Mouse (Mus musculus) ovary, postnatal 14 days (tissue): Measurements from ENCODE around the gene Rab11a.
A peak's percentile ranks its signal among the peaks of the same experiment; 100 is the strongest.

Experiments used
- DNase-seq: peaks from one replicate; pipeline ENCODE4 v3.0.0; 2022; ENCODE audit warnings: low spot score

Gene Rab11a

DNA sequence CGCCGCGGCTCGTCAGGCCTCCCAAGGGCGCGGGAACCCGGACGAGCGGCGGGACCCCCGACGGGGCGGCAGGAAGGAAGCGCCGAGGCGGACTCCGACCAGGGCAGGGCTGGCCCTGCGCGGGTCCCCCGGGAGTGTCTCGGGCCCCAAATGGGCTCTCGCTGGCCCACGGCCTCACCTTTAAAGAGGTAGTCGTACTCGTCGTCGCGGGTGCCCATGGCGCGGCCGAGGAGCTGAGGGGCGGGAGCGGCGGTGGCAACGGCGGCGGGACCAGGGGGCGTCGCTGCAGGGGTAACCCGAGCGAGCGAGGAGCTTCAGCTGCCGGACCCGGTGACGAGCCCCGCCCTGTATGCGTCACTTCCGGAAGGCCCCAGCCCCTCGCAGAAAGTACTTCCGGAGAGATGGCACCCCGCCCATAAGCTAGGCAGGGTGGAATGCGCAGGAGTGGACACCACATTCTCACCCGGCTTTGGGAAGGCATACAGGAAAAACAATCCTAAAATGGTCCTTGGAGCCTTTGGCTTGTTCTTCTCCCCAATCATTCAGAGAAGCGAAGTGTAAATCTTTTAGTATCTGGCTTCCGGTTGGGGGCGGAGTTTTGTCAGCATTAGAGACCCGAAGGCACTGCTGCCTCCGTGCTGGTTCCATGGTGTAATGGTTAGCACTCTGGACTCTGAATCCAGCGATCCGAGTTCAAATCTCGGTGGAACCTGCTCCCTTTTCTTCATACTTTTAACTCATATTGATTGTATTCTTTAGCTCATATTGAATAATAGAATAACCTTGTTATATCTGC, at the start of gene Rab11a:
Gene Rab11a (minus strand): TSS at position 353 of the 796 bp plus-strand sequence.
- DNase-seq = peak; percentile 95

DNA sequence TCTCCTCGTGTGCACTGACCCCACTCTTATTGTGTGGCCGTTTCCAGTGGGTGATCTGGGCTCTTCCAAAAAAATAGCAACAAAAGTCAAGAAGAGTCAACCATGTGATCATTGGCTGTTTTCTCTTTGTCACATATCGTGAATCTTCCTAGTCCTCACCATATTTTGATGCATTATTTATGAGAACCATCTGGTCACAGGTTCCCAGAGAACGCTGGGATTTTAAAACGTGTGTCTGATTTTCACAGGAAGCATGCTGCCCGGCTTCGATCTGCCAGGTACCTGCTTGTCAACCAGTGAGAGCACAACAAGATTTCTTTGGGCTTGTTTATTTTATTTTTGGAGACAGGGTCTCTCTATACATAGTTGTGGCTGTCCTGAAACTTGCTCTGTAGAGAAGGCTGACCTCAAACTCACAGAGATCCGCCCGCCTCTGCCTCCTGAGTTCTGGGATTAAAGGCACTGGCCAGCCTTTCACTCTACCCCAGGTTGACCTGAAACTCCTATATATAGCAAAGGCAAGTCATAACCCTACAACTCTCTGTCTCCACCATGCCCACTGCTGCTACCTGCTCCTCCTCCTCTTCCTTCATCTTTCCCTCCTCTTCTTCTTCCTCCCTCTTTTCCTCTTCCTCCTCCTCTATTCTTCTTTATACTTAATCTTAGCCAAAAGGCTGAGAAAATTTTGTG, 48.8 kb upstream of the Rab11a start:
- no peak for DNase-seq

DNA sequence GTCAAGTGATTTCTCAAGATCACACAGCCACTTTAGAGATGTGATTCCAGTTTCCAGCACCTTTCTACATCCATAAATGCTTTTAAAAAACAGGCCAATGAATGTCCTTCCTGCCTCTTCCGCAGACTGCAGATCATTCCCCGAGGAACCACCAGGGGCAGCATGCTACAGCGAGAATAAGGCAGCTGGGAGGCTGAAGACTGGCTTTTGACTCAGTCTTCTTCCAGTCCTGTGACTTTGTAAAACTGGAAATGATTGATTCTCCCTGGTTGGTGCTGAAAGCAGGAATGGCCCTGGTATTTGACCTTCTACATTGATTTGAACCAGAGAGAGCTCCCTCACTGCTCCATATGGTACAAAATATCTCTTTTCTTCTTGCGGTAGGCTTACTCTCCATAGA, 47.3 kb upstream of the Rab11a start:
- DNase-seq = peak; percentile 34

DNA sequence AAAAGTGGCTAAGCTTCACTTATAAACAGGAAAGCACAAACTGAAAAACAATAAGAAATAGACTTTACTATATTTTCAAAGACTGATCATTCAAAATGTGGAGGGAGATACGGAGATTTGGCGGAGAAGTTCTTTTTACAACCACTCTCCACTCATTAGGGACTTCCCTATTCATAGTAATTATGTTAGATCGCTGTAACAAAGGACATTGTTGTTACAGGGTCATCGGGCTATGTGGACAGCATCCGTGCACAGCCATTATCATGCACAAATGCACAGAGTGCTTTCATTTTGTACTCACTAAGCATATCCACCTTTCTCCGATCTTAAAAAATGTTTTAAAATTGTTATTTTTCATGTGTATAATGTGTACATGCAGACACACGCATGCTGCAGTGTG, 46.0 kb upstream of the Rab11a start:
- DNase-seq = no peak

DNA sequence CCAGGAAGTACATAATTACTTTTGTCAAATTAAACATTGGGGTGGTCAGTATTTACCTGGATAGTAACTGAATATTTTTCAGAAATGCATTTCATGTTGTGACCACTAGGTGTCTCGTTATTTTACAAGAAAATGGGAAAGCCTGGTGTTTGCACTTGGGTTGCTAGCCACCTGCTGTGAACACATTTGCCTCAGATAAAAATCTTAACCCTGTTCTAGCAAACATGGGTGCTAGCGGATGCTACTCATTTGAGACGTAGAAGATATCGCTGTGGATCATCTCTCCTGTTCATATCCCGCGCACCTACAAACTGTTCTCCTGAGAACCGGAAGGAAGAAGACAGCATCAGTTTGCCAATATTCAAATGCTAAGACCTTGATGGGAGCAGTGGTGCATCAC, 42.1 kb upstream of the Rab11a start:
- DNase-seq = no peak

DNA sequence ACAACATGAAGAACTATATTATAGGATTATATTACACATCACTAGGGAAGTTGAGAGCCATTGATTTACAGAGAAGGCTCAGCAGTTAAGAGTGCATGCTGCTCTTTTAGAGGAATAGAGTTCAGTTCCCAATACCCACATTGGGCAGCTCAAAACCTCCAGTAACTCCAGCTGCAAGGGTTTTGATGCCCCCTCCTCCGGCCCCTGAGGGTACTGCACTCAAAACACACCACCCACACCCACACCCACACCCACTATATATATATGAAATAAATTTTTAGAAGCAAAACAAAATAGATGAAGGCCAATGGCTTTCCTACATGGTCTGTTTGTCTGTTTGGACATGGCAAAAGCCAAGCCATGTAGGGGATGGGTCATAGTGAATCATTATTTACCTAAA, 40.6 kb upstream of the Rab11a start:
- DNase-seq = no peak

DNA sequence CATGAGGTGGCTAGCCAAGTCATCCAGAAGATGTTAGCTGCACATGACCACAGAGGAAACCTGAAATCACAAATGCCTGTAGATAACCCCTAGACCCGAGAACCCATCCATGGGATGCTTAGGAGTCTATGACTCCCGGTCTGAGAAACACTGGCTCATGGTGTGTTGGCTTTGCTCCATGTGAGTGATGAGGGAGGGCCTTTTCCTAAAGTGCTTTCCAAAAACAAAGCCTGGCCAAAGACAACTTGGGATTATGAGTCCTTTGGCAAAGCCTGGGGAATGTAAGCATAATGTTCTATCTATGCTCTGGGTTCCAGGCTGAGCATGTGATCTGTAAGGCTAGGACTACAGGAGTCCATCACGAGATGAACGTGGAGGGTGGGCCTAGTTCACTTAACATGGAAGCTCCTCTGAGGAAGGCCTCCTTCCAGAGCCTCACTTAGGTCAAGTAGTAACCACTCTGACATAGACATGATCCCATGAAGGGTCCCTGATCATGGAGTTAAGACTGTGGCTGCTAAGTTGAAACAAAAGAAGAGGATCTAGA, 40.0 kb upstream of the Rab11a start:
- DNase-seq = no peak

DNA sequence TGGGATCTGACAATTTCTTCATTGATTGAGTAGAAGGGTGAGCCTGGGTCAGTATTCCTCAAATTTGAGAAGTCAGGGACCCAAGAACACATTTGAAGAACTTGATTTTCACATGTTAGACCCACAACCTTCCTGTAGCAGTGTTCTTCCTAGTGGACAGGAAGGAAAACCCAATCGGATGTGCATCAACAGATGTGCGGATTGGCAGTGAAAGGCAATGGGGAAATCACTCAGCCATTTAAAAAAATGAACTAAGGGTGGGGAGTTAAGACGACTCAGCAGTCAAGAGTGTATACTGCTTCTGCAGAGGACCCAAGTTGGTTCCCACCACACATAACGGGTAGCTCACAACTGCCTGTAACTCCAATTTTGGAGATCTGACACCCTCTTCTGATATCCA, 37.9 kb upstream of the Rab11a start:
- no peak for DNase-seq

DNA sequence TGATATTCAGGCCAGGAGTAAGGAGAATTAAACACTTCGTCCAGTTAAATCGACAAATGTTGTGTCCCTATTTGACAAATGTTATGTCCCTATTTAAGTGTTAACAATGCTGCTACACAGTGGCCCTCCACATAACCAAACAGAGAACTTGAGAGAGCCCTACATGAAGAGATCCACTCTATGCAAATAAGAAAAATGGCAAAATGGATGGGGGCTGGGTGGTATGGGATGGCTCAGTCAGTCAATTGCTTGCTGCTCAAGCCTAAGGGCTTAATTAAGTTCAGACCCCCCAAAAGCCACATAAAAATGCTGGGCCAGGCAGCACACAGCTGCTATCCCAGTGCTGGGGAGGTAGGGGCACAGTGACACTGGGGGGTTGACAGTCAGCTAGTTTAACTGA, 37.3 kb upstream of the Rab11a start:
- no peak for DNase-seq

DNA sequence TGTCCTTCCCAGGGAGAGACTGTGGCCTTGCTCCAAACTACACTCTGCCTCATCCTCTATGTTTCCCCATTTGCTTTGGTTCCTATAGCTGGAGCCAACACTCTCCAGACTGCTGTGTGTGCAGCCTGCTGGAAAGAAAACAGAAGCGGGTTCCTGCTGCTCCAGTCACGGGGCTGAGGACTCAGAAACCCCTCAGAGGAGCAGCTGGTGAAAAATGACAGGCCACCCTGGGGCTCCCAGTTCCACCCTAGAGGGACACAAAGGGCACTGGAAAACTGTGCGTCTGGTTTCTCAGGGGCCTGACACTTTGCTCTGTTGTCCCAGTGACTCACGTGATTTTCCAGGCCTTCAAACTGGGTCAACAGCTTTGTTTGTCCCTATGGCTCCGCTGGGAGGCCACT, 36.9 kb upstream of the Rab11a start:
- no peak for DNase-seq

DNA sequence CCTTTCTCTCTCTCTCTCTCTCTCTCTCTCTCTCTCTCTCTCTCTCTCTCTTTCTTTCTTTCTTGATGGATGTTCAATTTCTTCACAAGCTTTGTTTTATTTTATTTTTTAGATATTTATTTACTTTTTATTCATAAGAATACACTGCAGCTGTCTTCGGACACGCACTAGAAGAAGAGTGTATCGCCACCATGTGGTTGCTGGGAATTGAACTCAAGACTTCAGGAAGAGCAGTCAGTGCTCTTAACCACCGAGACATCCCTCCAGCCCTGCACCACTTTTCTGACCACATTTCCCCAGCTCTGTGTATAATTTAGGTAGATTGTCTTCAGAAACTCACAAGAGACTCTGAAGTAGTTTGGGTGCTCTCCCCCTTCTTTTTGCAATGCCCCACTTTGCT, 36.4 kb upstream of the Rab11a start:
- no peak for DNase-seq

DNA sequence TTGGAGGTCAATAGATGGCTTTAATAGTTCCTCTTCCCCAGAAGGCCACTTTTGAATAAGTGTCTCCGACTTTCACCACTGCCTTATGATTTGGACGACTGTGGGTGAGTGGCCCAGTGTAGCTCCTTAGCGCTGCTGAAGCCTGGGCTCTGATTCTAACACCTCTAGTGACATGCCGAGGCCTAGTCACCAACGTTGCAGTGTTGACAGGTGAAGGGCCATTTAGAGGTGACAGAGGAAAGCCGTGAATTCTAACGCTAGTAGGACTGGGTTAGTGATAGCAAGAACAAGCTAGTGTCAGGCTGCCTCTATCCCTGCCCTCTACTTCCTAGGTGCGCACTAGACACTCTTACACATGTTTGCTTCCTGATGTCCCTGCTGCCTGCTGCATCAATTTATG, 35.7 kb upstream of the Rab11a start:
- DNase-seq = no peak

DNA sequence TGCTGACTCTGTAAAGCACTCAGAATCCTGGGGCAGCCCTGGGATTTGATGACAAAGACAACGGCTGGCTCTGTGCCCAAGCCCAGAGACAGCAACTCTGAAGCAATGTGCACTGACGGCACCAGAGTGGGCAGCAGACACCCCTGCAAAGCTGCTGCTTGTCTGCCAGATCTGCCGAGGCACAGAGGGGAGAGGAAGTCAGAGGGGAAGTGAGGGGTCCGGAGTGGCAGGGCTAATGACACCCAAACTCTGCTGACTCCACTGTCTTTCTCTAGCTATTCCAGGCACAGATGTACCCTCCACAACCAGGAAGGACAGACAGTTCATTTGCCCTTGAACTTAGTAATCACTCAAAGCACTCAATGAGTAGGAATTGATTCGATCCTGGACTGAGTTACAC, 33.7 kb upstream of the Rab11a start:
- no peak for DNase-seq

DNA sequence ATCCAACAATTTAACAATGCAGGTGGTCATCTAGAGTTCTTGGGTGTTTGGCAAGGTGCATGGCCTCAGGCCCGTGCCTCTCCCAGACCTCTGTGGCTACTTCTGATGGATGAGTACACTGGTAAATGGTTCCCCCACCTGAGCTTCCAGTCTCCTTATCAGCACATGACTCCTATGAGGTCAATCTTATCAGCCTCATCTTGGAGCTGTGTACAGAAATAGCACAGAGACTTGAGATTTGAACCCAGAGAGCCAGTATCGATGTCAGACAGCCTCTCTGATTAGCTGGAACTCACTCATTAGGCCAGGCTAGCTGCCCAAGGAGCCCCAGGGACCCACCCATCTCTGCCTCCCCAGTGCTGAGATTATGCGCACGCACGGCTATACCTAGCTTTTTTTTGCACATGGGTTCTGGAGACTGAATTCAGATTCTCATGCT, 32.9 kb upstream of the Rab11a start:
- no peak for DNase-seq

DNA sequence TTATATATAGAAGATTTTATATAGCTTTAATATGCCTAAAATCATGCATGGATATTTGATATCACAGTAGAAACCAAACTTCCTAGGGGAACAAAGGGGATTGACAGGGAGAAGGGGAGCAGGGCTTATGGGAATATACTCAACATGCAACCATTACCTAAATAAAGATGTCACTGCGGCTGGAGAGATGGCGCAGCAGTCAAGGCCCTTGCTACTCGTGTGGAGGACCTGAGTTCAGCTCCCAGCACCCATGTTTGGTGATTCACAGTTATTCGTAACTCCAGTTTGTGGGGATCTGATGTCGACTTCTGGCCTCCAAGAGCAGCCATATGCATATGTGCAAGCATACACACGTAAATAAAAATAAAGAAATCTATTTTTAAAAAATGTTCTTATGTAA, 32.4 kb upstream of the Rab11a start:
- no peak for DNase-seq

DNA sequence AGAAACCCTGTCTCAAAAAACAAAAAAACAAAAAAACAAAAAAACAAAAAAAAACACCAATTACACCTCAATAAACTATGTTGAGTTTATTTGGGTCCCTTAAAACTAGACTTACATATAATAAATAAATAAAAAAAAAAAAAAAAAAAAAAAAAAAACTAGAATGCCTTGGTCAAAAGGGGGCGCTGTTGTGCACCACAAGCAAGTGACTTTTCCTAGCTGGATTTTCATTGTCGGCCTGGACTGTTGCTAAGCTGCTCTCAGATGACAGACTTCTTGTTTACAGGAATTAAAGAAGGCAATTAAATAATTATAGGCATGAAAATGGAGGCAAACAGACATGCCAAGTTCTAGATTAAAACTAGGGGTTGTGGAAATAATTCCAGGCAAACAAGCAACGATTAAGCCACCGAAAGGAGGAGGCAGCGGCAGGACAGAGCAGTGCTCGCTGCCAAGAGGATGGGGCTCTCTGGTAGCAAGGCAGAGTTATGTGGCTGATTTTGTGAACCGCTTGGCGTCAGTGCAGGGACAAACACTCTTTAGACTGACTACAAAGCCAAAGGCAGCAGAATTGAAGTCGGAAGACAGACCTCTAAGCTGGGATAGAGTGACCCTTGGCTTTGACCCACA, 31.6 kb upstream of the Rab11a start:
- no peak for DNase-seq

DNA sequence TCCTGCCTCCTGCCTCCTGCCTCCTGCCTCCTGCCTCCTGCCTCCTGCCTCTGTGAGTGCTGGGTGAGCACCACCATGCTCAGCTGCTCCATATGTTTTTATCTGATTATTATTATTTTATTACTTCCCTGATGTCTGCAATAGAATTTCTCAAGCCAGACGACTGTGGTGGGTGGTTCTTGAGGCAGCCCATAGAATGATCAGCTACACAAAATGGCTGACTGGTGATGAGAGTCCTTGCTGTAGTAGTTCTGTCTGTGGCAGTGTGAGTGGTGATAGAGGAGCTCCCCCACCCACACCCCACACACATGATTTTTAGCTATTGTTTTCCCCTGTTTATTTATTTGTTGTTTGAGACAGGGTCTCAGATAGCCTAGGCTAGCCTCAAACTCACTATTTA, 30.2 kb upstream of the Rab11a start:
- no peak for DNase-seq

DNA sequence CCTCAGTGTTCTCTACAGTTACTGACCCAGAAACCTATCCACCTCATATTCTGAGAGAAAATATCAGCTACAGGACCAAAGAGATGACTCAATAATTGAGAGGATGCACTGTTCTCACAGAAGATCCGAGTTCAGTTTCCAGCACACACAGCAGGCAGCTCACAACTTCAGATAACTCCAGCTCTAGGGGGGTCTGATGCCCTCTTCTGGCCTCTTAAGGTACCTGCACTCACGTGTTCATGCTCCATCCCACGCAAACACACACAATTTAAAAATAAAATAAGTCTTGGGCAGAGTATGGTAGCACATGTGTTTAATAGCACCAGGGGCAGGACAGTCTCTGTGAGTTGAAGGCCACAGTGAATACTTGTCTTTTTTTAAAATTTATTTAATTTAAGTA, 28.6 kb upstream of the Rab11a start:
- DNase-seq = no peak

DNA sequence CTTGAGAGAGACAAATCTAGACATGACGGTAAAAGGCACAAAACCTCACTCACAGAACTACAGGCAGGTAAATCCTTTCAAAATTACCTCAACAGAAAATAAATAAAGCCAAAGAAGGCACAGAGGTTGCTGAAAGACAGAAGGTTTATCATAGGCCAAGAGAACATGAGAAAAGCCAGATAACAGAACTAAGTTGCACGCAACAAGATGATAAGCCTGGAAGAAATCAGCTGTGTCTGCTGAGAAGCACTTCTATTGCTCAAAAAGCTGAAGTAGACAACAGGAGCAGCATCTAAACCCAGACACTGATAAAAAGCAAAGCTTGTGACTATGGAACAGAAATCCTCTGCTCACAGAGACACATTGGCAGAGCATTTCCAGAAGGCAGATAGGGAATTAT, 27.3 kb upstream of the Rab11a start:
- DNase-seq = no peak

DNA sequence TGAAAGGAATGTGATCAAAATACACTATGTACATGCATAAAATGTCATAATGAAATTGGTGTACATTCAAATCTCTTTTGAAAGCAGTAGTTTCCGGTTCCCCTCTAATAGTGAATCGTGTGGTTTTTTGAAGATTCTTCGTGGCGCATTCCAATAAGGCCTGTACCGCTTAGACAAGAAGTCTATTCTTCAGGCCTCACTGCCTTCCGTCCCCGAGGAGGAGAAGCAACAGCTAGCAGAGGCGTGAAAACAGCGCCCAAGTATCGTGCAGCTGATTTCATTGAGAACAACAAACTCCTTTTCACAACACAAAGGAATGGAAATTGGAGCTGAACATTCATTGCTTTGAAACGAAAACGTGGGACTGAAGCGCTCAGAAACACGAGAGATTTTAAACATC, 20.5 kb upstream of the Rab11a start:
- DNase-seq = no peak

DNA sequence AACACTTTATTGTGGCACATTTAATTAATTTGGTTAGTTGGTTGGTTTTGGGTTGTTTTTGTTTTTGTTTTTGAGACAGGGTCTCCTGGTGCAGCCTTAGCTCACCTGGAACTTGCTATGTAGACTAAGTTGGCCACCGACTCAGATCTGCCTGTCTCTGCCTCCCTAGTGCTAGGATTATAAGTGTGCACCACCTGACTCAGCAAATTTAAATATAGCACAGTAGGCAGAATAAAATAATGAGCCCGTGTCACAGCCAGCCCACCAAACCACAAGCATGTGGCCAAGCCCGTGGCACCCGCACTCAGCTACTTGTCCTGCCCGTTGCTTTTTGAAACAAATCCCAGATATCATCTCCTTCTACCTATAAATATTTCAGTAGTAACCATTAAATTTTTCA, 15.0 kb upstream of the Rab11a start:
- DNase-seq = no peak

DNA sequence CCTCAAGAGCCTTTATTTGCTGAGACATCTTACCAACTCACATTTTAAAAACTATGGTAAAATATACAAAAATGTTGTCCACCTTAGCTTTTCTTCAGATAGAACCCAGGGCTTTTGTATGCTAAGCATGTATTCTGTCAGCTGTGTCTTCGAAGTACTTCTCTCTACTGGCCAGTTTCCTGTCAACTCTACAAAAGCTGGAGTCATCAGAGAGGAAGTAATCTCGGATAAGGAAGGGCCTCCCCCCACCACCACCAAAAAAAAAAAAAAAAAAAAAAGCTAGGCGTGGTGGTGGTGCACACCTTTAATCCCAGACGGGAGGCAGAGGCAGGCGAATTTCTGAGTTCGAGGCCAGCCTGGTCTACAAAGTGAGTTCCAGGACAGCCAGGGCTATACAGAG, 11.8 kb upstream of the Rab11a start:
- no peak for DNase-seq

DNA sequence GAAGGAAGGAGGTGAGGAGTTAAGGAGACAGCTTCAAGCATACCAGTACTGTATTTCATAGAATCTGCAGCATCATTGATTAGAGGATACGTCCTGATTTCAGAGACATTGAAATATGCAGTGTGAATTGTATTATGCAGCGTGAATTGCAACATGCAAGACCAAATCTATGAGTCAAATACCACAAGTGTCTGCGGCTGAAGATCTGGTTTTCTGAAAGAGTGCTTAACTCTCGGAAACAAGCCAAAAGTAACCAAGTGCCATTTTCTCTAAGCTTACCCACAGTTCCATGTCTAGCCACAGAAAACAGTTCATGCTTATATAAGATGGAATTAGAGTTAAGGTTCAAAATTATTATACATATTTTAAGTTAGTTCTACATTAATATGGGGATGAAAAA, 10.2 kb upstream of the Rab11a start:
- DNase-seq = no peak
